ENCODE assay signal across 8 mouse cellular contexts in the genomic region with DNA sequence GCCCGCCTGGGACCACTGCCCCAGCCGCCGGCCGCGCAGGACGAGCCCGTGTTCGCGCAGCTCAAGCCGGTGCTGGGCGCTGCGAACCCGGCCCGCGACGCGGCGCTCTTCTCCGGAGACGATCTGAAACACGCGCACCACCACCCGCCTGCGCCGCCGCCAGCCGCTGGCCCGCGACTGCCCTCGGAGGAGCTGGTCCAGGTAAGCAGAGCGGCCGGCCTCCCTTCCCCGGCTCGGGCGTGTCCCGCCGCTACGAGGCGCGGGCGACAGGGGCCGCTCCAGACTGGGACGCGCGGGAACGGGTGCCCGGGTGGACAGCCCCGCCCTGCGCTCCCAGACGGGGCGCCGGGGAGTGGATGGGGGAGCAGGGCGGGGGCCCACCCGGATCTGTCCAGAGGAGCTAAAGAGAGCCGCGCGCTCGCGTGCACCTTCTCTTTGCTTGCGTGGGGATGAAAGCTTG. TPM values are rescaled to one million over a fixed set of nuclear protein-coding genes. Genes with fewer than 3 reads are reported as not detected.
DNase-seq lines count a peak whose midpoint lies in the region; ATAC-seq and TF ChIP-seq lines count a peak whose summit lies in the region.

No protein-coding gene starts in this region.

- no peaks in the 10 kb centered on the region for H3K27me3 ChIP-seq in CH12.LX (replicated peaks)
- H3K27me3 ChIP-seq in forebrain, embryonic 12.5 days = peaks cover 38% of the 10 kb centered on the region
- peaks cover 6% of the 10 kb centered on the region; the same call in 1 of the 2 replicates for H3K27me3 ChIP-seq in heart, embryonic 15.5 days

- H3K9me3 ChIP-seq in CH12.LX (replicated peaks; ENCODE audit: low read length) = peaks cover 13% of the 10 kb centered on the region
- H3K9me3 ChIP-seq in forebrain, embryonic 12.5 days = no peaks in the 10 kb centered on the region
- no peaks in the 10 kb centered on the region for H3K9me3 ChIP-seq in heart, embryonic 15.5 days (replicated peaks)

- TF ChIP-seq RAD21 in CH12.LX (IDR thresholded peaks at IDR 0.05; ENCODE audit: low read depth, low read length) = no peak

- DNase-seq in CH12.LX (ENCODE audit: extremely low read depth) = no peak
- DNase-seq in c-Kit-negative CD71-positive TER-119-positive erythroid progenitor cells, embryonic 14.5 days (ENCODE audit: low read depth, low spot score) = peak; percentile 17
- DNase-seq in kidney, postnatal 14 days = peak; percentile 76
- DNase-seq in lung, adult 18-20 months = peak; percentile 72 to 77
- DNase-seq in thymus, adult 18-20 months = peak; percentile 4 to 10

- no peak for TF ChIP-seq EP300 in CH12.LX (IDR thresholded peaks at IDR 0.05; ENCODE audit: low read length)

- TF ChIP-seq POLR2A in CH12.LX (IDR thresholded peaks at IDR 0.05; ENCODE audit: low read depth, low read length) = no peak
- no peak for TF ChIP-seq POLR2A in olfactory bulb, adult 2 months (IDR thresholded peaks at IDR 0.05; ENCODE audit: insufficient read depth, low read depth, low read length)

- H3K9ac ChIP-seq in CH12.LX (ENCODE audit: insufficient read depth, low read depth) = 0 out of 2 replicates have a peak overlapping the region, but pooled peaks have one; percentile 10
- H3K9ac ChIP-seq in forebrain, embryonic 12.5 days = peak overlapping the region; percentile 65
- peak overlapping the region; percentile 74 for H3K9ac ChIP-seq in heart, embryonic 15.5 days

- no peak for TF ChIP-seq CTCF in CH12.LX (conservative IDR thresholded peaks at IDR 0.05 in 1 of 2, IDR thresholded peaks at IDR 0.05 in 1 of 2; ENCODE audit: low read depth in 2 of 2, low read length in 2 of 2)
- no peak for TF ChIP-seq CTCF in olfactory bulb, adult 2 months (IDR thresholded peaks at IDR 0.05; ENCODE audit: insufficient read depth, low read depth, low read length)

- ATAC-seq in forebrain, embryonic 12.5 days (ENCODE audit: low FRiP score) = peak; percentile 85
- peak; percentile 65 for ATAC-seq in heart, embryonic 15.5 days (replicated peaks; ENCODE audit: insufficient number of reproducible peaks, insufficient read depth, low FRiP score, low read depth)

- no peaks in the 10 kb centered on the region for H3K4me1 ChIP-seq in CH12.LX (ENCODE audit: control insufficient read depth in 1 of 2, insufficient read depth in 2 of 2)
- peaks cover 10% of the 10 kb centered on the region for H3K4me1 ChIP-seq in forebrain, embryonic 12.5 days
- H3K4me1 ChIP-seq in heart, embryonic 15.5 days (replicated peaks) = peaks cover 14% of the 10 kb centered on the region
- H3K4me1 ChIP-seq in olfactory bulb, adult 2 months (ENCODE audit: control insufficient read depth, insufficient read depth, low read length) = peaks cover 12% of the 10 kb centered on the region; the same call in 1 of the 2 replicates

- no peaks in the 10 kb centered on the region for H3K79me2 ChIP-seq in CH12.LX (replicated peaks; ENCODE audit: control insufficient read depth, extremely low read depth, insufficient read depth, poor library complexity, severe bottlenecking)

- WGBS in forebrain, embryonic 12.5 days = 1% methylated on average over 60 of the region's 60 CpGs
- under 1% methylated on average over 60 of the region's 60 CpGs for WGBS in heart, embryonic 15.5 days
- WGBS in olfactory bulb, adult 2 months = under 1% methylated on average over 60 of the region's 60 CpGs

- dilution Hi-C loops in CH12.LX (cut with MboI; ENCODE audit: extremely low pct_ligation_motif_present, extremely low pct_unique_long_range_greater_than_20kb, low sequenced_read_pairs) = no loop called here

- no peaks in the 10 kb centered on the region for H3K36me3 ChIP-seq in CH12.LX (replicated peaks in 1 of 2; ENCODE audit: control insufficient read depth in 1 of 2, insufficient read depth in 1 of 2, low read length in 1 of 2)
- H3K36me3 ChIP-seq in forebrain, embryonic 12.5 days (replicated peaks) = no peaks in the 10 kb centered on the region
- no peaks in the 10 kb centered on the region for H3K36me3 ChIP-seq in heart, embryonic 15.5 days

- peak overlapping the region in 1 of 3 experiments; percentile 60 for H3K4me3 ChIP-seq in CH12.LX (replicated peaks in 1 of 3; ENCODE audit: low read depth in 2 of 3, low read length in 2 of 3, poor library complexity in 1 of 3)
- peak overlapping the region; percentile 70 for H3K4me3 ChIP-seq in forebrain, embryonic 12.5 days (replicated peaks)
- peak overlapping the region; percentile 81 for H3K4me3 ChIP-seq in heart, embryonic 15.5 days
- peak overlapping the region; percentile 61 for H3K4me3 ChIP-seq in olfactory bulb, adult 2 months (ENCODE audit: insufficient read depth, low read depth, low read length)

- in situ Hi-C loops in CH12.LX (cut with MboI; ENCODE audit: low pct_ligation_motif_present, low pct_unique_long_range_greater_than_20kb, low sequenced_read_pairs) = no loop called here

- H3K4me2 ChIP-seq in CH12.LX (ENCODE audit: insufficient read depth, low read depth, poor library complexity, severe bottlenecking) = peak overlapping the region; percentile 3; the same call in 1 of the 2 replicates
- H3K4me2 ChIP-seq in forebrain, embryonic 12.5 days = peak overlapping the region; percentile 96
- peak overlapping the region; percentile 100 for H3K4me2 ChIP-seq in heart, embryonic 15.5 days

- H3K27ac ChIP-seq in CH12.LX (ENCODE audit: insufficient read depth, low read depth) = no peak overlapping the region
- H3K27ac ChIP-seq in forebrain, embryonic 12.5 days = no peak overlapping the region
- peak overlapping the region; percentile 44 for H3K27ac ChIP-seq in heart, embryonic 15.5 days
- H3K27ac ChIP-seq in olfactory bulb, adult 2 months (ENCODE audit: insufficient read depth, low read depth, low read length) = no peak overlapping the region

TF ChIP-seq in CH12.LX, 34 proteins besides CTCF, POLR2A, EP300 and RAD21:
- TF ChIP-seq JUN (IDR thresholded peaks at IDR 0.05; ENCODE audit: insufficient read depth, low read depth, low read length) (no peak), TCF12 (IDR thresholded peaks at IDR 0.05; ENCODE audit: low read depth, low read length) (no peak), NELFE (IDR thresholded peaks at IDR 0.05; ENCODE audit: low read depth, low read length) (no peak), MEF2A (IDR thresholded peaks at IDR 0.05; ENCODE audit: borderline replicate concordance, low read depth, low read length) (no peak), JUND (conservative IDR thresholded peaks at IDR 0.05; ENCODE audit: low read depth, low read length) (no peak), IRF4 (IDR thresholded peaks at IDR 0.05; ENCODE audit: low read depth, low read length) (no peak), MXI1 (IDR thresholded peaks at IDR 0.05; ENCODE audit: low read depth, low read length) (no peak), CHD1 (IDR thresholded peaks at IDR 0.05; ENCODE audit: low read depth, low read length) (no peak), KAT2A (IDR thresholded peaks at IDR 0.05; ENCODE audit: insufficient replicate concordance, low read length) (no peak), USF1 (IDR thresholded peaks at IDR 0.05; ENCODE audit: low read depth, low read length) (no peak), POLR2AphosphoS2 (IDR thresholded peaks at IDR 0.05; ENCODE audit: low read depth, low read length) (no peak), ZC3H11A (IDR thresholded peaks at IDR 0.05; ENCODE audit: low read depth, low read length) (no peak), ETS1 (conservative IDR thresholded peaks at IDR 0.05; ENCODE audit: low read depth, low read length) (no peak)

RNA-seq across cellular contexts. Expression of a gene that starts 0.6 kb away (rescaled TPM):
- 0.08 and 0.13 TPM in 2 replicates for total RNA-seq in CH12.LX (2012; rRNA removed)
- not detected in 2 replicates for total RNA-seq in CH12.LX (2014; rRNA removed)
- polyA plus RNA-seq in CH12.LX (2012; ENCODE audit: insufficient read length, low read depth) = not detected in 2 replicates
- polyA plus RNA-seq in forebrain, embryonic 12.5 days (2016; fragmentation: Nextera tagmentation; extraction: Ambion mirVana) = 2.0 and 2.1 TPM in 2 replicates
- 2.8 and 5.6 TPM in 2 replicates for polyA plus RNA-seq in heart, embryonic 15.5 days (2015; fragmentation: Nextera tagmentation; extraction: Ambion mirVana)
- polyA plus RNA-seq in olfactory bulb, adult 2 months (2012; ENCODE audit: insufficient read depth, insufficient read length, low replicate concordance, missing spikeins) = not detected in 2 replicates

Comparison
In these comparisons a context has a peak if more than half of its experiments do, and no peak if none do; other contexts are left out.
1. H3K4me2 ChIP-seq: peak in every context shown above with its lines; median percentile 100 in heart, embryonic 15.5 days; 96 in forebrain, embryonic 12.5 days; 3 in CH12.LX.
2. H3K9ac ChIP-seq: peak in every context shown above with its lines; median percentile 74 in heart, embryonic 15.5 days; 65 in forebrain, embryonic 12.5 days; 10 in CH12.LX.